Mouse (Mus musculus) liver, embryonic 14.5 days (tissue): ENCODE data around the gene Katnb1. TPM values are rescaled to one million over a fixed set of nuclear protein-coding genes. Genes with fewer than 3 reads are reported as not detected.

Experiments
- ATAC-seq: fragments of 200-750 bp; cut with Nextera tagmentation; 2 replicates; pipeline ENCODE4 v1.8.0; 2017; ENCODE audit warnings: moderate number of reproducible peaks, mild to moderate bottlenecking, moderate library complexity; ENCODE audit not compliant: insufficient read depth
- DNase-seq, 3 experiments: peaks; one replicate each; pipeline ENCODE4 v3.0.0-alpha.2; 2012 to 2013; ENCODE audit warnings: low read depth in 3 of 3, low spot score in 3 of 3
- H3K27ac ChIP-seq: fragments of 300-500 bp; sonication (generic); 2 replicates; pipeline ENCODE4 v1.5.1; 2014; ENCODE audit warnings: moderate library complexity, mild to moderate bottlenecking, control low read depth, inconsistent platforms
- H3K27me3 ChIP-seq: fragments of 300-500 bp; sonication (generic); 2 replicates; pipeline ENCODE4 v1.6.1; 2014; ENCODE audit warnings: mild to moderate bottlenecking, low read length, moderate library complexity; ENCODE audit not compliant: control insufficient read depth, insufficient read depth
- H3K36me3 ChIP-seq: fragments of 300-500 bp; sonication (generic); replicated peaks from 2 replicates; pipeline ENCODE4 v1.6.1; 2014; ENCODE audit warnings: low read depth; ENCODE audit not compliant: control insufficient read depth, insufficient read depth
- H3K4me1 ChIP-seq, 2 experiments: fragments of 200-500 bp in 1 of 2; fragments of 300-500 bp in 1 of 2; sonication (generic) in 1 of 2; replicated peaks; 2 replicates each; pipeline ENCODE4 v1.6.1; 2012 to 2014; ENCODE audit warnings: antibody characterized with exemption in 1 of 2, inconsistent platforms in 1 of 2, low read length in 1 of 2; ENCODE audit not compliant: control insufficient read depth in 2 of 2, insufficient read depth in 2 of 2
- H3K4me2 ChIP-seq: fragments of 300-500 bp; sonication (generic); 2 replicates; pipeline ENCODE4 v1.6.1; 2014; ENCODE audit warnings: low read depth, mild to moderate bottlenecking, control low read depth, moderate library complexity
- H3K4me3 ChIP-seq, 2 experiments: fragments of 200-500 bp in 1 of 2; fragments of 300-500 bp in 1 of 2; sonication (generic) in 1 of 2; 2 replicates each; pipeline ENCODE4 v1.5.1; 2012 to 2014; ENCODE audit warnings: low read depth in 2 of 2, low read length in 2 of 2, mild to moderate bottlenecking in 2 of 2, control low read depth in 1 of 2, inconsistent platforms in 1 of 2, moderate library complexity in 1 of 2; ENCODE audit not compliant: insufficient read depth in 1 of 2
- H3K9ac ChIP-seq: fragments of 300-500 bp; sonication (generic); replicated peaks from 2 replicates; pipeline ENCODE4 v1.6.1; 2014; ENCODE audit warnings: mild to moderate bottlenecking, control low read depth, moderate library complexity
- H3K9me3 ChIP-seq: fragments of 300-500 bp; sonication (generic); 2 replicates; pipeline ENCODE4 v1.6.1; 2016; ENCODE audit warnings: low read length, mixed read lengths; ENCODE audit not compliant: control insufficient read depth
- CTCF ChIP-seq: IDR thresholded peaks from 2 replicates; pipeline ENCODE4 v1.5.1; 2016; ENCODE audit warnings: antibody characterized with exemption, low read depth, control low read depth
- EP300 ChIP-seq: IDR thresholded peaks from 2 replicates; pipeline ENCODE4 v1.6.1; 2016; ENCODE audit warnings: antibody characterized with exemption, low read depth
- WGBS: fragments of 180-500 bp; shearing (Covaris S2); extraction: QIAGEN DNeasy Blood & Tissue Kit; methylation state at CpG from one replicate; pipeline ENCODE4 v1.1.7; 2014; ENCODE audit not compliant: insufficient replicate concordance; 5-methylcytosine and 5-hydroxymethylcytosine counted together
- polyA plus RNA-seq, 2 experiments: library from polyadenylated mRNA; depleted of rRNA in 1 of 2; stranded (reverse) in 1 of 2; unstranded in 1 of 2; fragments of >200 nt; fragmentation: Nextera tagmentation in 1 of 2; extraction: Ambion mirVana in 1 of 2; gene quantifications; 2 replicates each; pipeline versions ENCODE4 v1.2.1 to v1.2.3; 2012 to 2014

Gene Katnb1
- polyA plus RNA-seq, 2 experiments = 8.0 to 8.4 TPM

- DNase-seq (no peak), ATAC-seq (no peak)
- WGBS = 42% methylated on average over 2 of the region's 2 CpGs
- Histone ChIP-seq H3K4me1 (peaks cover 0 to 10% of the 10 kb centered on the region in 2 experiments; a peak in 1 of 4 replicates), H3K27me3 (peaks cover 19% of the 10 kb centered on the region), H3K9me3 (no peaks in the 10 kb centered on the region), H3K36me3 (no peaks in the 10 kb centered on the region), H3K4me3 (no peak overlapping the region), H3K27ac (no peak overlapping the region), H3K4me2 (no peak overlapping the region), H3K9ac (no peak overlapping the region)
- TF ChIP-seq CTCF (no peak), EP300 (no peak)
These were observed 65.2 kb downstream of the Katnb1 start for GRCm38 (mm10) chr8:95146044-95146745.

- Histone ChIP-seq H3K4me1 (peaks cover 0 to 5% of the 10 kb centered on the region in 2 experiments; a peak in 1 of 4 replicates), H3K9me3 (no peaks in the 10 kb centered on the region), H3K4me3 (no peak overlapping the region), H3K27ac (no peak overlapping the region), H3K4me2 (no peak overlapping the region), H3K27me3 (peaks cover 16% of the 10 kb centered on the region), H3K36me3 (no peaks in the 10 kb centered on the region), H3K9ac (no peak overlapping the region)
- ATAC-seq (no peak), DNase-seq (no peak)
- TF ChIP-seq EP300 (no peak), CTCF (peak; percentile 21; the same call in 1 of the 2 replicates)
- WGBS = 72% methylated on average over 5 of the region's 5 CpGs
These were observed 65.9 kb downstream of the Katnb1 start for GRCm38 (mm10) chr8:95146846-95147245.

GRCm38 (mm10) chr8:95149426-95149825 is 68.4 kb downstream of the Katnb1 start:
- Histone ChIP-seq H3K4me1 (peaks cover 0 to 2% of the 10 kb centered on the region in 2 experiments; a peak in 1 of 4 replicates), H3K9ac (no peak overlapping the region), H3K9me3 (no peaks in the 10 kb centered on the region), H3K4me3 (no peak overlapping the region), H3K27ac (no peak overlapping the region), H3K4me2 (no peak overlapping the region), H3K27me3 (no peaks in the 10 kb centered on the region), H3K36me3 (no peaks in the 10 kb centered on the region)
- no peak for DNase-seq
- TF ChIP-seq EP300 = no peak
- TF ChIP-seq CTCF = no peak
- no peak for ATAC-seq
- 8% methylated on average over 10 of the region's 10 CpGs for WGBS

- H3K9me3 ChIP-seq = no peaks in the 10 kb centered on the region
- H3K4me1 ChIP-seq = peaks cover 0 to 8% of the 10 kb centered on the region in 2 experiments; a peak in 1 of 4 replicates
- no peak overlapping the region for H3K9ac ChIP-seq
- H3K27me3 ChIP-seq = no peaks in the 10 kb centered on the region
- DNase-seq = no peak
- 69% methylated on average over 3 of the region's 3 CpGs for WGBS
- no peak overlapping the region for H3K4me3 ChIP-seq
- TF ChIP-seq EP300 (no peak), CTCF (no peak)
- no peaks in the 10 kb centered on the region for H3K36me3 ChIP-seq
- ATAC-seq = no peak
- no peak overlapping the region for H3K4me2 ChIP-seq
- no peak overlapping the region for H3K27ac ChIP-seq
These were observed 69.6 kb downstream of the Katnb1 start for GRCm38 (mm10) chr8:95150608-95151007.

Other genes with a start within 250 kb of the Katnb1 start
- 38.5 and 39.8 TPM in 2 replicates for gene Coq9, start 242.9 kb upstream of the Katnb1 start, polyA plus RNA-seq (2012; rRNA removed)
- gene Coq9, start 242.9 kb upstream of the Katnb1 start, polyA plus RNA-seq (2014; fragmentation: Nextera tagmentation; extraction: Ambion mirVana) = 44.3 and 48.9 TPM in 2 replicates
- 20.4 and 23.7 TPM in 2 replicates for gene Ciapin1, start 242.8 kb upstream of the Katnb1 start, polyA plus RNA-seq (2012; rRNA removed)
- 38.4 and 46.3 TPM in 2 replicates for gene Ciapin1, start 242.8 kb upstream of the Katnb1 start, polyA plus RNA-seq (2014; fragmentation: Nextera tagmentation; extraction: Ambion mirVana)
- 51.6 and 54.4 TPM in 2 replicates for gene Polr2c, start 223.7 kb upstream of the Katnb1 start, polyA plus RNA-seq (2012; rRNA removed)
- gene Polr2c, start 223.7 kb upstream of the Katnb1 start, polyA plus RNA-seq (2014; fragmentation: Nextera tagmentation; extraction: Ambion mirVana) = 73.5 and 82.2 TPM in 2 replicates
- gene Dok4, start 204.9 kb upstream of the Katnb1 start, polyA plus RNA-seq (2012; rRNA removed) = 10.3 and 11.1 TPM in 2 replicates
- 7.2 and 9.6 TPM in 2 replicates for gene Dok4, start 204.9 kb upstream of the Katnb1 start, polyA plus RNA-seq (2014; fragmentation: Nextera tagmentation; extraction: Ambion mirVana)
- 2.2 and 2.6 TPM in 2 replicates for gene Ccdc102a, start 163.1 kb upstream of the Katnb1 start, polyA plus RNA-seq (2012; rRNA removed)
- gene Ccdc102a, start 163.1 kb upstream of the Katnb1 start, polyA plus RNA-seq (2014; fragmentation: Nextera tagmentation; extraction: Ambion mirVana) = 2.7 and 2.8 TPM in 2 replicates
- gene Adgrg5, start 157.5 kb upstream of the Katnb1 start, polyA plus RNA-seq (2012; rRNA removed) = 0.45 and 0.54 TPM in 2 replicates
- gene Adgrg5, start 157.5 kb upstream of the Katnb1 start, polyA plus RNA-seq (2014; fragmentation: Nextera tagmentation; extraction: Ambion mirVana) = 0.14 and 0.67 TPM in 2 replicates
- 46.8 and 55.8 TPM in 2 replicates for gene Adgrg1, start 106.4 kb upstream of the Katnb1 start, polyA plus RNA-seq (2012; rRNA removed)
- 41.1 and 59.5 TPM in 2 replicates for gene Adgrg1, start 106.4 kb upstream of the Katnb1 start, polyA plus RNA-seq (2014; fragmentation: Nextera tagmentation; extraction: Ambion mirVana)
- gene Adgrg3, start 63.5 kb upstream of the Katnb1 start, polyA plus RNA-seq (2012; rRNA removed) = 8.3 and 9.6 TPM in 2 replicates
- 4.9 and 5.8 TPM in 2 replicates for gene Adgrg3, start 63.5 kb upstream of the Katnb1 start, polyA plus RNA-seq (2014; fragmentation: Nextera tagmentation; extraction: Ambion mirVana)
- 0.19 and 0.21 TPM in 2 replicates for gene Drc7, start 26.1 kb upstream of the Katnb1 start, polyA plus RNA-seq (2012; rRNA removed)
- 0.15 and 0.33 TPM in 2 replicates for gene Drc7, start 26.1 kb upstream of the Katnb1 start, polyA plus RNA-seq (2014; fragmentation: Nextera tagmentation; extraction: Ambion mirVana)
- 4.0 and 4.6 TPM in 2 replicates for gene Kifc3, start 121.6 kb downstream of the Katnb1 start, polyA plus RNA-seq (2012; rRNA removed)
- 2.5 and 4.3 TPM in 2 replicates for gene Kifc3, start 121.6 kb downstream of the Katnb1 start, polyA plus RNA-seq (2014; fragmentation: Nextera tagmentation; extraction: Ambion mirVana)
- gene Cngb1, start 225.4 kb downstream of the Katnb1 start, polyA plus RNA-seq (2012; rRNA removed) = 0.06 and 0.11 TPM in 2 replicates
- gene Cngb1, start 225.4 kb downstream of the Katnb1 start, polyA plus RNA-seq (2014; fragmentation: Nextera tagmentation; extraction: Ambion mirVana) = not detected in 2 replicates
- gene Tepp, start 229.4 kb downstream of the Katnb1 start, polyA plus RNA-seq (2012; rRNA removed) = not detected in 2 replicates
- not detected in 2 replicates for gene Tepp, start 229.4 kb downstream of the Katnb1 start, polyA plus RNA-seq (2014; fragmentation: Nextera tagmentation; extraction: Ambion mirVana)